Mouse (Mus musculus) liver, embryonic 13.5 days (tissue): Measurements from ENCODE around the gene Nme8. TPM values are rescaled to one million over a fixed set of nuclear protein-coding genes. Genes with fewer than 3 reads are reported as not detected.

ENCODE experiments used
- ATAC-seq: fragments of 200-750 bp; cut with Nextera tagmentation; 2 replicates; pipeline ENCODE4 v1.8.0; 2017; ENCODE audit warnings: low read depth, mild to moderate bottlenecking, moderate number of reproducible peaks, moderate library complexity
- DNase-seq: peaks from one replicate; pipeline ENCODE4 v3.0.0; 2022
- H3K27ac ChIP-seq: fragments of 300-500 bp; sonication (generic); 2 replicates; pipeline ENCODE4 v1.5.1; 2015; ENCODE audit warnings: moderate library complexity, mild to moderate bottlenecking, inconsistent platforms
- H3K27me3 ChIP-seq: fragments of 300-500 bp; sonication (generic); 2 replicates; pipeline ENCODE4 v1.6.1; 2015; ENCODE audit warnings: mild to moderate bottlenecking, inconsistent platforms
- H3K36me3 ChIP-seq: fragments of 300-500 bp; sonication (generic); 2 replicates; pipeline ENCODE4 v1.6.1; 2015; ENCODE audit warnings: mild to moderate bottlenecking, inconsistent platforms
- H3K4me1 ChIP-seq: fragments of 300-500 bp; sonication (generic); replicated peaks from 2 replicates; pipeline ENCODE4 v1.6.1; 2015; ENCODE audit warnings: inconsistent platforms
- H3K4me2 ChIP-seq: fragments of 300-500 bp; sonication (generic); 2 replicates; pipeline ENCODE4 v1.6.1; 2015; ENCODE audit warnings: inconsistent platforms, mild to moderate bottlenecking, moderate library complexity
- H3K4me3 ChIP-seq: fragments of 300-500 bp; sonication (generic); replicated peaks from 2 replicates; pipeline ENCODE4 v1.5.1; 2015; ENCODE audit warnings: mild to moderate bottlenecking, inconsistent platforms
- H3K9ac ChIP-seq: fragments of 300-500 bp; sonication (generic); 2 replicates; pipeline ENCODE4 v1.6.1; 2015; ENCODE audit warnings: mild to moderate bottlenecking, inconsistent platforms
- H3K9me3 ChIP-seq: fragments of 300-500 bp; sonication (generic); replicated peaks from 2 replicates; pipeline ENCODE4 v1.6.1; 2016; ENCODE audit warnings: inconsistent platforms
- WGBS: fragments of 180-500 bp; shearing (Covaris S2); methylation state at CpG from one replicate; pipeline ENCODE4 v1.1.7; 2015; ENCODE audit not compliant: insufficient replicate concordance; 5-methylcytosine and 5-hydroxymethylcytosine counted together
- polyA plus RNA-seq: library from polyadenylated mRNA; unstranded; fragments of >200 nt; fragmentation: Nextera tagmentation; extraction: Ambion mirVana; gene quantifications from 2 replicates; pipeline ENCODE4 v1.2.1, GENCODE M21; 2015

Gene Nme8
- polyA plus RNA-seq, 1 experiment from 2014 or later: not detected

DNA sequence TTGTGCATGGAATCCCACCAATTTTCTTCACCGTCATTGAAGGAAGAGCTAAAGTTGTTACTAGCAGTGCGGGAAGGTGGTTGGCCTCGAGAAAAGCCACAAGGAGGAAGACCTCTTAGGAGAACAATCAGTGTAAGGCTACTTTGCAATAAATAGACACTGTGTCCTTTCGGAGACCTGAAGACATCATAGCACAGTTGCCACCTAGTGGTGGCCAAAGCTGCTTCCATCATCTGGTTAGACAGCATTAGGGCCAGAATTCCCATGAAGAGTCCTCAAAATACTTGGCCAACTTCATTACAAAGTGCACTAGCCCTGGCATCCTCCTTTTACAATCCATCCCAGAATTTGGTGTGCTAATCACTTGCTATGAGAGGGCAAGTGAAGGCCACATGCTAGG, 61.5 kb downstream of the Nme8 start:
- no peak overlapping the region for H3K9ac ChIP-seq
- H3K9me3 ChIP-seq: no peaks in the 10 kb centered on the region
- no peak overlapping the region for H3K4me3 ChIP-seq
- DNase-seq (no peak), ATAC-seq (no peak)
- WGBS: 36% methylated on average over 4 of the region's 4 CpGs
- peaks cover 3% of the 10 kb centered on the region for H3K4me1 ChIP-seq
- H3K27me3 ChIP-seq: no peaks in the 10 kb centered on the region
- H3K36me3 ChIP-seq: no peaks in the 10 kb centered on the region
- H3K27ac ChIP-seq: no peak overlapping the region
- H3K4me2 ChIP-seq: no peak overlapping the region

DNA sequence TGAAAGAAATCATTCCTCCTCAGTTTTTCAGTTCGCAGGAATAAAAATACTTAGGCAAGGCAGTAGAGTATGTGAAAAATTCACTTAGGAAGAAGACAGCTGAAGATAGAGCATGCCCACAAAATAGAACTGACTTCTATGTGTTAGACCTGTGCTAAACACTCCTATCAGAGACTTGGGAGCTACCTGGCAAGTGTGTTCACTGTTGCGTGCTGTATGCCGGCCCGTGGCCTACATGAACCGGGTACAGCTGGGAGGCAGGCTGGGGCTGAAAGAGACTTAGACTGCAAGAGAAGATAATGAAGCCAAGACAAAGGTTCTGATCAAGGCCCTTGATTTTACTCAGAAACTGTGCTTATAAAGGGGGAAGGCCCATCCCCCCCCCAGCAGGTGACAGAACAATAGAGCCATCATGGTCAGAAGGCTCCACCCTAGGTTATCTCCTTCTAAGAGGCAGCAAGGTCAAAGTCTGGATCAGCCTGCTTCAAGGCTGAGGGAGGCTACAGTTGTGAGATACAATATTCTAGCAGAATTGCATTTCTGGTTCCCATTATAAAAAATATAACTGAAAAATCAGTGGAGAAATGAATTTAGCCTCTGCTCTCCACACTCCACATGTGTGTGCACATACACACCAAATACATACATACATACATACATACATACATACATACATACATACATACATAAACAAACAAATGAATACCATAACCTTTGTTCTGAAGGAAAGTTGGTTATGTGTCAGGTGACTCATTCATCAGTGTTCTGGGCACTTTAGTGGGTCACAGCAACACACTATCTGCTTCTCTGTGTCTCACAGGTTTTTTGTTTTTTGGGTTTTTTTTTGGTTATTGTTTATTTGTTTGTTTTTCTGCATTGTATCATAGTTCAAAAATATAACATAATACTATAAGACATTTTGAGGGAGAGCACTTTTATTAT, 66.6 kb downstream of the Nme8 start:
- peak; percentile 53; the same call in 1 of the 2 replicates for ATAC-seq
- 71% methylated on average over 5 of the region's 5 CpGs for WGBS
- Histone ChIP-seq H3K4me1 (peaks cover 32% of the 10 kb centered on the region), H3K27me3 (no peaks in the 10 kb centered on the region), H3K9ac (no peak overlapping the region), H3K27ac (no peak overlapping the region), H3K4me2 (no peak overlapping the region), H3K4me3 (no peak overlapping the region), H3K9me3 (no peaks in the 10 kb centered on the region), H3K36me3 (no peaks in the 10 kb centered on the region)
- no peak for DNase-seq

DNA sequence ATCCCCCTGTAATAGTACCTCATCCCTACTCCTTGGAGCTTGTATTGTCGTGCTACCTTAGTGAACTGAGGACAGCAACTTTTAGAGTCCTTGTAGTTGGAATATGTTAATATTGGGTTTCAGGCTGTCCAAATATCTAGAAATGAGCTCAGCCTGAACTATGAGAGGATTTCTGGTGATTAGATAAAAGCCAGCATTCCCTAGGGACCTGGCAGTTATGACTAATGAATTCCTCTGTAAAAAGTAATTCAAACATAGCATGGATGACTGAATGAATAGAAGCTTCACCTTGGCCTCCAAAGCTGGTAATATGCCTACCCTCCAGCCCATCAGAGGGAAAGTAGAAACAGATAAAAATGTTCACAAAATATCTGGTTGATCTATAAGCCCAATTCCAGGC, 71.1 kb downstream of the Nme8 start:
- no peak overlapping the region for H3K4me3 ChIP-seq
- H3K36me3 ChIP-seq: no peaks in the 10 kb centered on the region
- H3K9me3 ChIP-seq: no peaks in the 10 kb centered on the region
- DNase-seq (no peak), ATAC-seq (no peak)
- no peak overlapping the region for H3K27ac ChIP-seq
- H3K27me3 ChIP-seq: peaks cover 17% of the 10 kb centered on the region
- H3K9ac ChIP-seq: no peak overlapping the region
- peaks cover 49% of the 10 kb centered on the region for H3K4me1 ChIP-seq
- H3K4me2 ChIP-seq: no peak overlapping the region
- 70% methylated on average over 1 of the region's 1 CpGs for WGBS

- no peaks in the 10 kb centered on the region for H3K36me3 ChIP-seq
- H3K4me1 ChIP-seq: peaks cover 42% of the 10 kb centered on the region
- peaks cover 17% of the 10 kb centered on the region for H3K27me3 ChIP-seq
- H3K9ac ChIP-seq: no peak overlapping the region
- no peak overlapping the region for H3K4me2 ChIP-seq
- ATAC-seq (no peak), DNase-seq (no peak)
- no peak overlapping the region for H3K27ac ChIP-seq
- WGBS: 69% methylated on average over 11 of the region's 11 CpGs
- H3K4me3 ChIP-seq: no peak overlapping the region
- no peaks in the 10 kb centered on the region for H3K9me3 ChIP-seq
These were observed 72.8 kb downstream of the Nme8 start for GRCm38 (mm10) chr13:19624632-19625320.

- Histone ChIP-seq H3K27me3 (peaks cover 17% of the 10 kb centered on the region), H3K27ac (no peak overlapping the region), H3K4me2 (peak overlapping the region; percentile 85), H3K36me3 (no peaks in the 10 kb centered on the region), H3K9me3 (no peaks in the 10 kb centered on the region), H3K4me3 (peak overlapping the region; percentile 62), H3K9ac (peak overlapping the region; percentile 67), H3K4me1 (peaks cover 41% of the 10 kb centered on the region)
- ATAC-seq (0 out of 2 replicates have a peak, but pooled peaks have one; percentile 7), DNase-seq (no peak)
- WGBS: 26% methylated on average over 30 of the region's 30 CpGs
These were observed 74.2 kb downstream of the Nme8 start for GRCm38 (mm10) chr13:19623228-19623905.

DNA sequence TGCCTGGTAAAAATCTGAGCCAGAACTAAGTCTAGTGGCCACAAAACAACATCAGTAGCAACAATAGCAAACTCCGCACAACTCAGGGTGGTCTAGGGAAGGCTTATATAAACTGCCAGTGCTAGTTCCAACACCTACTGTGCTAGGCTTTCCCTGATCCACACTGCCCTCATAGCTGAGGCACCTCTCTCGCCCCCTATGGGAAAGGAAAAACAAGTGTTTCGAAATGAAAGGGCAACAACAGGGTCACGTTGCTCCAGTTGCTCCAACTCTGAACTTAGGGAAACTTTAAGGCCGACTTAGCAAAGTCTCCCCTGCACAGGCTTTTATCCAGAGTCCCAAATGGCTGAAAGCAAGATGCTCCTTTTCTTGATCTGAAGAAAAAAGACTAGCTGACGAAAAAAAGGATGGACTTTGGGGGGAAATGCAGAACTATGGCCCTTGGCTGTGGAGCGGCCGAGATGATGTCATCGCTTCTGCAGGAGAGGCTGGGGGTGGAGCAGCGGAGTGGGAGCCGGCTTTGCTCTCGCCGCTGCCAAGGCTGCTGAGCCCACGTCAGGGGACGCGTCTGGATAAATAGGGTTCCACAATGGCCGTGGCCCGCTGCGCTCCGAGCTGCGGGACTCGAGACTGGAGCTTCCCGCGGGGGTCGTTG, 74.9 kb downstream of the Nme8 start, which contains the start of gene Sfrp4:
Sfrp4 (plus strand) TSS at position 532 of the 655 bp plus-strand sequence.
- no peaks in the 10 kb centered on the region for H3K9me3 ChIP-seq
- peak within 1 kb of the TSS; percentile 62 for H3K4me3 ChIP-seq
- peak; percentile 59 for ATAC-seq
- H3K27me3 ChIP-seq: peaks cover 17% of the 10 kb centered on the region
- no peak for DNase-seq
- H3K4me1 ChIP-seq: peaks cover 42% of the 10 kb centered on the region
- WGBS: 4% methylated on average over 25 of the region's 25 CpGs
- H3K27ac ChIP-seq: no peak within 1 kb of the TSS
- peak within 1 kb of the TSS; percentile 67 for H3K9ac ChIP-seq
- no peaks in the 10 kb centered on the region for H3K36me3 ChIP-seq
- peak within 1 kb of the TSS; percentile 85 for H3K4me2 ChIP-seq

GRCm38 (mm10) chr13:19619216-19619927, 78.2 kb downstream of the Nme8 start, which contains the start of gene Epdr1:
TSS of gene Epdr1 (minus strand) at chr13:19619927.
- Histone ChIP-seq H3K36me3 (no peaks in the 10 kb centered on the region), H3K27ac (peak within 1 kb of the TSS; percentile 78)
- DNase-seq: peak; percentile 51

DNA sequence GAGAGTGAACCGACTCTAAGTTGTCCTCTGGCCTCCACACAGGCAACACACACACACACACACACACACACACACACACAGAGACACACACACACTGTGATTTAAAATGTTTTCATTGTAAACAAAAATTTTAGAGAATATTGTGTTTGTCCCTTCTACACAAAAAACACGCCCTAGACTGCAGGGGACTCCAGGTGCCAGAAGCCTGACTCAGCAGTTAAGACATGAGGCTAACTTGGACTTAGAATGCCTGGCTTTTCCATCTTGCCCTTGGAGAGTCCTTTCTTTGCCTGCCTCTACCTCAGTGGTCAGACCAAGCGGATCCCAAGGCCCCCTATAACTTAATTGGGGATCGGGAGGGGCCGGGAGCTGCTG, 78.8 kb downstream of the Nme8 start:
- DNase-seq: no peak
- Histone ChIP-seq H3K4me2 (peak overlapping the region; percentile 93), H3K4me1 (peaks cover 38% of the 10 kb centered on the region), H3K27me3 (peaks cover 9% of the 10 kb centered on the region), H3K27ac (peak overlapping the region; percentile 78), H3K36me3 (no peaks in the 10 kb centered on the region), H3K9ac (peak overlapping the region; percentile 89), H3K4me3 (peak overlapping the region; percentile 80), H3K9me3 (no peaks in the 10 kb centered on the region)
- ATAC-seq: peak; percentile 68
- WGBS: 6% methylated on average over 5 of the region's 5 CpGs

More at GRCm38 (mm10) chr13:19619216-19619927, 78.2 kb downstream of the Nme8 start, which contains the start of gene Epdr1:
- peak within 1 kb of the TSS; percentile 80 for H3K4me3 ChIP-seq
- no peaks in the 10 kb centered on the region for H3K9me3 ChIP-seq
- H3K4me1 ChIP-seq: peaks cover 38% of the 10 kb centered on the region
- H3K4me2 ChIP-seq: peak within 1 kb of the TSS; percentile 93
- H3K27me3 ChIP-seq: peaks cover 15% of the 10 kb centered on the region
- under 1% methylated on average over 46 of the region's 46 CpGs for WGBS
- peak; percentile 74 for ATAC-seq
- H3K9ac ChIP-seq: peak within 1 kb of the TSS; percentile 89

DNA sequence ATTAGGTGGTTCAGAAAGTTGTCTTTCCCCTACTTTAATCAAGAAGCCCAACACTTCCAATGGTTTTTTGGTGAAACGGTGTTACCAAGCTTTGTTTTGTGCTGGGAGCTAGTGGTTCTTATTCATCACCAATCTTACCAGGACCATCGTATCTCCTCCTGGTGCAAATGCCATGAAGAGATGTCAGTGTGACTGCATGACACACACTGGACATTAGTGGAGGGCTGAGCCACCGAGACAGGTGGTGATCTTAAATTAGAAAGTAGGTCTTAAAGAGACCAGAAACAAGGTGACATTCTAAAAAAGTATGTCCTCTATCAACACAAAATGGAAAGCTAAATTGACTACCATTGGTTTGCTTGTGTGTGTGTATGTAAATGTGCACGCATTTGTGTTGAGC, 79.5 kb downstream of the Nme8 start:
- Histone ChIP-seq H3K27me3 (peaks cover 2% of the 10 kb centered on the region; the same call in 1 of the 2 replicates), H3K9ac (peak overlapping the region; percentile 89), H3K36me3 (no peaks in the 10 kb centered on the region), H3K4me2 (peak overlapping the region; percentile 93), H3K27ac (no peak overlapping the region), H3K9me3 (no peaks in the 10 kb centered on the region), H3K4me3 (peak overlapping the region; percentile 80), H3K4me1 (peaks cover 30% of the 10 kb centered on the region)
- ATAC-seq (no peak), DNase-seq (no peak)
- 61% methylated on average over 4 of the region's 4 CpGs for WGBS

DNA sequence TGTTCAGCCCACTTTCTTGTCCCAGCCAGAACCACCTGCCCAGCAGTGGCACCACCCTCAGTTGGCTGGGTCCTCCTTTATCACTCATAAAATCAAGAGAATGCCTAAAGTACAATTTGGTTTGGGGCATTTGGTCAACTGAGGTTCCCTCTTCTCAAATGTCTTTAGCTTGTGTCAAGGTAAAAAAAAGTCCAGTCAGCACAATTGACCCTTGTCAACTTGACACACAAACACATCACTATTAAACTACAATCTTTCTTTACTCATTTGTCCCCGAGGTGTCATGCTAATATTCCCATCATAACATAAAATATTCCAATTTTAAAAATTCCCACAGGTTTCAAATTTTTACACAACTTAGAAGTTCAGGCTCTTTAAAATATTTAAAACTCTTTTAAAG, 83.3 kb downstream of the Nme8 start:
- no peak overlapping the region for H3K9ac ChIP-seq
- no peak overlapping the region for H3K27ac ChIP-seq
- H3K4me1 ChIP-seq: peaks cover 14% of the 10 kb centered on the region
- DNase-seq (no peak), ATAC-seq (no peak)
- no peaks in the 10 kb centered on the region for H3K9me3 ChIP-seq
- no peak overlapping the region for H3K4me2 ChIP-seq
- no peak overlapping the region for H3K4me3 ChIP-seq
- no peaks in the 10 kb centered on the region for H3K27me3 ChIP-seq
- 55% methylated on average over 1 of the region's 1 CpGs for WGBS
- no peaks in the 10 kb centered on the region for H3K36me3 ChIP-seq
